Mouse (Mus musculus) large intestine, adult 2 months (tissue): Measurements from ENCODE around the gene Cldnd1. TPM values are rescaled to one million over a fixed set of nuclear protein-coding genes. Genes with fewer than 3 reads are reported as not detected.

Experiments
- polyA plus RNA-seq: library from polyadenylated mRNA; depleted of rRNA; stranded (reverse); fragments of >200 nt; gene quantifications from 2 replicates; pipeline ENCODE4 v1.2.3, GENCODE M21; 2012; rRNA removed

Gene Cldnd1
- polyA plus RNA-seq, 1 experiment = 39.0 TPM

Other genes starting within 250 kb of the Cldnd1 start
- 6.9 and 19.9 TPM in 2 replicates for gene St3gal6, start 203.7 kb upstream of the Cldnd1 start, polyA plus RNA-seq
- not detected in 2 replicates for gene Gm813, start 110.9 kb upstream of the Cldnd1 start, polyA plus RNA-seq
- gene E330017A01Rik, start 89.2 kb upstream of the Cldnd1 start, polyA plus RNA-seq = not detected in 2 replicates
- gene Cpox, start 57.6 kb upstream of the Cldnd1 start, polyA plus RNA-seq = 11.6 and 17.1 TPM in 2 replicates
- 0.23 and 0.35 TPM in 2 replicates for gene Gpr15, start 8.8 kb upstream of the Cldnd1 start, polyA plus RNA-seq
- not detected in 2 replicates for gene Olfr172, start 35.3 kb downstream of the Cldnd1 start, polyA plus RNA-seq
- not detected in 2 replicates for gene Olfr173, start 72.4 kb downstream of the Cldnd1 start, polyA plus RNA-seq
- gene Olfr175-ps1, start 98.9 kb downstream of the Cldnd1 start, polyA plus RNA-seq = not detected in 2 replicates
- not detected in 2 replicates for gene Olfr177, start 146.9 kb downstream of the Cldnd1 start, polyA plus RNA-seq
- gene Olfr178, start 164.2 kb downstream of the Cldnd1 start, polyA plus RNA-seq = not detected in 2 replicates
- not detected in 2 replicates for gene Olfr181, start 200.8 kb downstream of the Cldnd1 start, polyA plus RNA-seq
- gene Olfr180, start 201.5 kb downstream of the Cldnd1 start, polyA plus RNA-seq = not detected in 2 replicates